Mouse (Mus musculus) midbrain, embryonic 15.5 days (tissue): ENCODE measurements around the gene Abcc12. TPM values are rescaled to one million over a fixed set of nuclear protein-coding genes. Genes with fewer than 3 reads are reported as not detected.

Experiments
- ATAC-seq: fragments of 200-750 bp; cut with Nextera tagmentation; replicated peaks from 2 replicates; pipeline ENCODE4 v1.8.0; 2017; ENCODE audit warnings: moderate TSS enrichment
- H3K27ac ChIP-seq: fragments of 300-500 bp; sonication (generic); 2 replicates; pipeline ENCODE4 v1.5.1; 2015; ENCODE audit warnings: mild to moderate bottlenecking, inconsistent platforms
- H3K27me3 ChIP-seq: fragments of 300-500 bp; sonication (generic); replicated peaks from 2 replicates; pipeline ENCODE4 v1.6.1; 2015; ENCODE audit warnings: inconsistent platforms
- H3K36me3 ChIP-seq: fragments of 300-500 bp; sonication (generic); replicated peaks from 2 replicates; pipeline ENCODE4 v1.6.1; 2015; ENCODE audit warnings: inconsistent platforms
- H3K4me1 ChIP-seq: fragments of 300-500 bp; sonication (generic); 2 replicates; pipeline ENCODE4 v1.6.1; 2015; ENCODE audit warnings: inconsistent platforms
- H3K4me2 ChIP-seq: fragments of 300-500 bp; sonication (generic); 2 replicates; pipeline ENCODE4 v1.6.1; 2015; ENCODE audit warnings: inconsistent platforms, mild to moderate bottlenecking, moderate library complexity
- H3K4me3 ChIP-seq: fragments of 300-500 bp; sonication (generic); 2 replicates; pipeline ENCODE4 v1.5.1; 2015; ENCODE audit warnings: mild to moderate bottlenecking, inconsistent platforms
- H3K9ac ChIP-seq: fragments of 300-500 bp; sonication (generic); 2 replicates; pipeline ENCODE4 v1.6.1; 2015; ENCODE audit warnings: mild to moderate bottlenecking, inconsistent platforms
- H3K9me3 ChIP-seq: fragments of 300-500 bp; sonication (generic); 2 replicates; pipeline ENCODE4 v1.6.1; 2016; ENCODE audit warnings: inconsistent platforms
- WGBS: fragments of 180-500 bp; shearing (Covaris S2); methylation state at CpG from one replicate; pipeline ENCODE4 v1.1.7; 2015; ENCODE audit warnings: mixed read lengths; 5-methylcytosine and 5-hydroxymethylcytosine counted together
- polyA plus RNA-seq: library from polyadenylated mRNA; unstranded; fragments of >200 nt; fragmentation: Nextera tagmentation; extraction: Ambion mirVana; gene quantifications from 2 replicates; pipeline ENCODE4 v1.2.1, GENCODE M21; 2015

The Abcc12 gene
- polyA plus RNA-seq, 1 experiment from 2014 or later = 0.06 TPM

GRCm38 (mm10) chr8:86563674-86564073, 16.8 kb downstream of the Abcc12 start:
- no peak for ATAC-seq
- Histone ChIP-seq H3K9me3 (no peaks in the 10 kb centered on the region), H3K9ac (no peak overlapping the region), H3K27me3 (no peaks in the 10 kb centered on the region), H3K4me2 (no peak overlapping the region), H3K27ac (no peak overlapping the region), H3K4me3 (no peak overlapping the region), H3K4me1 (0 out of 2 replicates have a peak, but pooled peaks cover 5% of the 10 kb centered on the region), H3K36me3 (no peaks in the 10 kb centered on the region)
- 90% methylated on average over 9 of the region's 9 CpGs for WGBS

GRCm38 (mm10) chr8:86561737-86562136, 18.7 kb downstream of the Abcc12 start:
- 0 out of 2 replicates have a peak, but pooled peaks cover 5% of the 10 kb centered on the region for H3K4me1 ChIP-seq
- H3K27me3 ChIP-seq = no peaks in the 10 kb centered on the region
- no peak overlapping the region for H3K9ac ChIP-seq
- no peak overlapping the region for H3K27ac ChIP-seq
- H3K4me2 ChIP-seq = no peak overlapping the region
- 24% methylated on average over 1 of the region's 1 CpGs for WGBS
- H3K36me3 ChIP-seq = no peaks in the 10 kb centered on the region
- H3K9me3 ChIP-seq = no peaks in the 10 kb centered on the region
- ATAC-seq = no peak
- H3K4me3 ChIP-seq = no peak overlapping the region

GRCm38 (mm10) chr8:86560688-86561065, 19.8 kb downstream of the Abcc12 start:
- Histone ChIP-seq H3K4me3 (no peak overlapping the region), H3K27me3 (no peaks in the 10 kb centered on the region), H3K4me1 (0 out of 2 replicates have a peak, but pooled peaks cover 5% of the 10 kb centered on the region), H3K9ac (no peak overlapping the region), H3K27ac (no peak overlapping the region), H3K9me3 (no peaks in the 10 kb centered on the region), H3K36me3 (no peaks in the 10 kb centered on the region), H3K4me2 (no peak overlapping the region)
- WGBS = 88% methylated on average over 10 of the region's 10 CpGs
- no peak for ATAC-seq

GRCm38 (mm10) chr8:86559947-86560687, 20.4 kb downstream of the Abcc12 start:
- H3K4me2 ChIP-seq = no peak overlapping the region
- no peak overlapping the region for H3K27ac ChIP-seq
- H3K9ac ChIP-seq = no peak overlapping the region
- 0 out of 2 replicates have a peak, but pooled peaks cover 5% of the 10 kb centered on the region for H3K4me1 ChIP-seq
- 81% methylated on average over 15 of the region's 15 CpGs for WGBS
- H3K9me3 ChIP-seq = no peaks in the 10 kb centered on the region
- H3K36me3 ChIP-seq = no peaks in the 10 kb centered on the region
- no peaks in the 10 kb centered on the region for H3K27me3 ChIP-seq
- no peak for ATAC-seq
- H3K4me3 ChIP-seq = no peak overlapping the region

- H3K4me2 ChIP-seq = no peak overlapping the region
- ATAC-seq = no peak
- H3K9ac ChIP-seq = no peak overlapping the region
- no peaks in the 10 kb centered on the region for H3K9me3 ChIP-seq
- no peaks in the 10 kb centered on the region for H3K36me3 ChIP-seq
- H3K4me1 ChIP-seq = 0 out of 2 replicates have a peak, but pooled peaks cover 5% of the 10 kb centered on the region
- H3K27me3 ChIP-seq = no peaks in the 10 kb centered on the region
- WGBS = 74% methylated on average over 15 of the region's 15 CpGs
- no peak overlapping the region for H3K27ac ChIP-seq
- no peak overlapping the region for H3K4me3 ChIP-seq
Measured at GRCm38 (mm10) chr8:86557186-86558045, 23.1 kb downstream of the Abcc12 start.

GRCm38 (mm10) chr8:86555564-86555963, 24.9 kb downstream of the Abcc12 start:
- H3K4me3 ChIP-seq = no peak overlapping the region
- H3K4me2 ChIP-seq = no peak overlapping the region
- 87% methylated on average over 2 of the region's 2 CpGs for WGBS
- H3K27ac ChIP-seq = no peak overlapping the region
- no peak overlapping the region for H3K9ac ChIP-seq
- no peak for ATAC-seq
- H3K9me3 ChIP-seq = no peaks in the 10 kb centered on the region
- H3K27me3 ChIP-seq = no peaks in the 10 kb centered on the region
- H3K36me3 ChIP-seq = no peaks in the 10 kb centered on the region
- no peaks in the 10 kb centered on the region for H3K4me1 ChIP-seq

- Histone ChIP-seq H3K27ac (no peak overlapping the region), H3K36me3 (no peaks in the 10 kb centered on the region), H3K4me2 (no peak overlapping the region), H3K9me3 (no peaks in the 10 kb centered on the region), H3K9ac (no peak overlapping the region), H3K27me3 (no peaks in the 10 kb centered on the region), H3K4me3 (no peak overlapping the region), H3K4me1 (no peaks in the 10 kb centered on the region)
- 93% methylated on average over 12 of the region's 12 CpGs for WGBS
- ATAC-seq = no peak
Measured at GRCm38 (mm10) chr8:86554220-86554891, 26.1 kb downstream of the Abcc12 start.

- Histone ChIP-seq H3K27ac (no peak overlapping the region), H3K9me3 (no peaks in the 10 kb centered on the region), H3K36me3 (no peaks in the 10 kb centered on the region), H3K4me2 (no peak overlapping the region), H3K4me1 (no peaks in the 10 kb centered on the region), H3K27me3 (no peaks in the 10 kb centered on the region), H3K4me3 (no peak overlapping the region), H3K9ac (no peak overlapping the region)
- ATAC-seq = no peak
- WGBS = 83% methylated on average over 10 of the region's 10 CpGs
Measured at GRCm38 (mm10) chr8:86550516-86550915, 30.0 kb downstream of the Abcc12 start.

- H3K4me3 ChIP-seq = no peak overlapping the region
- H3K27me3 ChIP-seq = no peaks in the 10 kb centered on the region
- no peak overlapping the region for H3K27ac ChIP-seq
- no peaks in the 10 kb centered on the region for H3K36me3 ChIP-seq
- ATAC-seq = no peak
- H3K9me3 ChIP-seq = no peaks in the 10 kb centered on the region
- H3K4me1 ChIP-seq = no peaks in the 10 kb centered on the region
- H3K4me2 ChIP-seq = no peak overlapping the region
- no peak overlapping the region for H3K9ac ChIP-seq
- 92% methylated on average over 1 of the region's 1 CpGs for WGBS
Measured at GRCm38 (mm10) chr8:86546001-86546400, 34.5 kb downstream of the Abcc12 start.

GRCm38 (mm10) chr8:86540906-86541305, 39.6 kb downstream of the Abcc12 start:
- Histone ChIP-seq H3K4me2 (no peak overlapping the region), H3K27me3 (no peaks in the 10 kb centered on the region), H3K36me3 (no peaks in the 10 kb centered on the region), H3K9me3 (no peaks in the 10 kb centered on the region), H3K4me3 (no peak overlapping the region), H3K27ac (no peak overlapping the region), H3K4me1 (peaks cover 5% of the 10 kb centered on the region), H3K9ac (no peak overlapping the region)
- 94% methylated on average over 6 of the region's 6 CpGs for WGBS
- no peak for ATAC-seq

GRCm38 (mm10) chr8:86540376-86540775, 40.1 kb downstream of the Abcc12 start:
- Histone ChIP-seq H3K27me3 (no peaks in the 10 kb centered on the region), H3K36me3 (no peaks in the 10 kb centered on the region), H3K27ac (no peak overlapping the region), H3K4me1 (peaks cover 8% of the 10 kb centered on the region), H3K4me3 (no peak overlapping the region), H3K9me3 (no peaks in the 10 kb centered on the region), H3K9ac (no peak overlapping the region), H3K4me2 (no peak overlapping the region)
- 93% methylated on average over 2 of the region's 2 CpGs for WGBS
- ATAC-seq = no peak

GRCm38 (mm10) chr8:86536663-86536987, 43.9 kb downstream of the Abcc12 start:
- no peak for ATAC-seq
- H3K36me3 ChIP-seq = no peaks in the 10 kb centered on the region
- H3K9me3 ChIP-seq = no peaks in the 10 kb centered on the region
- H3K4me2 ChIP-seq = no peak overlapping the region
- no peak overlapping the region for H3K27ac ChIP-seq
- no peak overlapping the region for H3K4me3 ChIP-seq
- 77% methylated on average over 3 of the region's 3 CpGs for WGBS
- no peaks in the 10 kb centered on the region for H3K27me3 ChIP-seq
- H3K9ac ChIP-seq = no peak overlapping the region
- H3K4me1 ChIP-seq = peaks cover 8% of the 10 kb centered on the region
